Mouse (Mus musculus): Measurements from ENCODE around the gene Spats2. TPM values are rescaled to one million over a fixed set of nuclear protein-coding genes. Genes with fewer than 3 reads are reported as not detected.
"Not testable (repeated sequence)": the region's sequence is repeated elsewhere in the genome, so short reads cannot be mapped to it uniquely, and the experiment has no call there.

Gene Spats2
- 37.8 and 38.9 TPM in 2 replicates for polyA plus RNA-seq (2015; fragmentation: Nextera tagmentation; extraction: Ambion mirVana)

- peak within 1 kb of the TSS; percentile 96 for H3K27ac ChIP-seq
- no peaks in the 10 kb centered on the region for H3K27me3 ChIP-seq
- H3K36me3 ChIP-seq, result no peaks in the 10 kb centered on the region
- ATAC-seq (ENCODE audit: borderline replicate concordance, extremely low read depth, low FRiP score, low TSS enrichment), result no peak
- peaks cover 33% of the 10 kb centered on the region for H3K4me1 ChIP-seq
- peak within 1 kb of the TSS; percentile 82 for H3K4me2 ChIP-seq
- H3K9me3 ChIP-seq, result no peaks in the 10 kb centered on the region
- H3K9ac ChIP-seq, result peak within 1 kb of the TSS; percentile 93
- WGBS, result under 1% methylated on average over 12 of the region's 12 CpGs
- peak within 1 kb of the TSS; percentile 90 for H3K4me3 ChIP-seq
These were observed at the start of gene Spats2 for GRCm38 (mm10) chr15:99125711-99126080. Spats2 (plus strand) TSS chr15:99125916.

GRCm38 (mm10) chr15:99076011-99076410 is 49.7 kb upstream of the Spats2 start:
- H3K4me3 ChIP-seq, result peak overlapping the region; percentile 61
- peak overlapping the region; percentile 82 for H3K4me2 ChIP-seq
- not testable (repeated sequence) for H3K9ac ChIP-seq; H3K9me3 ChIP-seq; H3K27ac ChIP-seq; ATAC-seq (ENCODE audit: borderline replicate concordance, extremely low read depth, low FRiP score, low TSS enrichment); H3K27me3 ChIP-seq
- peaks cover 33% of the 10 kb centered on the region for H3K36me3 ChIP-seq
- H3K4me1 ChIP-seq, result peaks cover 27% of the 10 kb centered on the region
- 93% methylated on average over 3 of the region's 3 CpGs for WGBS

GRCm38 (mm10) chr15:99078181-99078910 is 47.4 kb upstream of the Spats2 start:
- ATAC-seq (ENCODE audit: borderline replicate concordance, extremely low read depth, low FRiP score, low TSS enrichment), result no peak
- H3K27ac ChIP-seq, result no peak overlapping the region
- no peak overlapping the region for H3K4me3 ChIP-seq
- H3K36me3 ChIP-seq, result peaks cover 56% of the 10 kb centered on the region
- WGBS, result 69% methylated on average over 15 of the region's 15 CpGs
- no peaks in the 10 kb centered on the region for H3K9me3 ChIP-seq
- no peaks in the 10 kb centered on the region for H3K27me3 ChIP-seq
- no peak overlapping the region for H3K4me2 ChIP-seq
- H3K9ac ChIP-seq, result no peak overlapping the region
- H3K4me1 ChIP-seq, result peaks cover 27% of the 10 kb centered on the region

GRCm38 (mm10) chr15:99079804-99080203 is 45.9 kb upstream of the Spats2 start:
- peaks cover 56% of the 10 kb centered on the region for H3K36me3 ChIP-seq
- H3K27ac ChIP-seq, result no peak overlapping the region
- H3K4me1 ChIP-seq, result peaks cover 30% of the 10 kb centered on the region
- H3K4me2 ChIP-seq, result no peak overlapping the region
- no peak overlapping the region for H3K4me3 ChIP-seq
- H3K9me3 ChIP-seq, result no peaks in the 10 kb centered on the region
- peaks cover 12% of the 10 kb centered on the region for H3K27me3 ChIP-seq
- H3K9ac ChIP-seq, result no peak overlapping the region
- WGBS, result 66% methylated on average over 3 of the region's 3 CpGs
- no peak for ATAC-seq (ENCODE audit: borderline replicate concordance, extremely low read depth, low FRiP score, low TSS enrichment)

DNA sequence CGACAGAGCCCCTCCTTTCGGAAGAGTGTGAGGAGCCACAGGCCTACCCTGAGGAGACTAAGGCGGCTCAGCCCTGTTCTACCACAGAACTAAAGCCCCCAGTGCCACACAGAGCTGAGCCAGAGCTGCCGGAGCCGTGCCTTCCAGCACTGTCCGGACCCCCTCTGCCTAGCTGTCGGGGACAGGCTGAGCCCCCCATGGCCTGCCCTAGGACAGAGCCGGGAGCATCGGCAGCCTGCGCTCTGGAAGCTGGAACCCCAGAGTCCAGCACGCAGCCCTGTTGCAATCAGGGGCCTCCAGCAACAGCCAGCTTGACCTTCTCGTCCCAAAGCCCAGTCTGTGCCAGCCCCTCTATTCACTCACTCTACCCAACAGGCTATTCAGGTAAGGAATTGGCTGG is 43.4 kb upstream of the Spats2 start:
- Histone ChIP-seq H3K4me2 (no peak overlapping the region), H3K4me3 (no peak overlapping the region), H3K9me3 (no peaks in the 10 kb centered on the region), H3K27ac (no peak overlapping the region), H3K4me1 (peaks cover 11% of the 10 kb centered on the region), H3K36me3 (peaks cover 46% of the 10 kb centered on the region), H3K9ac (no peak overlapping the region), H3K27me3 (peaks cover 37% of the 10 kb centered on the region)
- no peak; the same call in 1 of the 2 replicates for ATAC-seq (ENCODE audit: borderline replicate concordance, extremely low read depth, low FRiP score, low TSS enrichment)
- WGBS, result 96% methylated on average over 12 of the region's 12 CpGs

DNA sequence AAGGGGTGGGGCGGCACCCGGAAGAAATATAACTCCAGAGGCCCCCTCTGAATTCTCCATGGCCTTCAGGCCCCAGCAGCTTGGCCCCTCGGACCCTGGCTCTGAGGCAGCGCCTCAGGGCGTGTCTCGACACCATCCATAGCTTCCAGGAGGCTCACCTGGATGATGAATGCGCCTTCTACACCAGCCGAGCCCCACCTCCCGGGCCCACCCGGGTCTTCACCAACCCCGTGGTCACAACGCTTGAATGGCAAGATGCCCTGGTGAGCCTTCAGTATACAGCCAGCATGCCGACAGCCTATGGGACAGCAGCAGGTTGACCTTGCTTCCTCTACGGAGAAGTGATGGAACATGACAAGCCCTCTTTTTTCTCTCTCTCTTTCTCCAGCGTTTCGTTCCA is 42.9 kb upstream of the Spats2 start:
- WGBS, result 87% methylated on average over 16 of the region's 16 CpGs
- Histone ChIP-seq H3K9me3 (no peaks in the 10 kb centered on the region), H3K4me3 (no peak overlapping the region), H3K4me1 (peaks cover 10% of the 10 kb centered on the region; the same call in 1 of the 2 replicates), H3K36me3 (peaks cover 42% of the 10 kb centered on the region), H3K27me3 (peaks cover 42% of the 10 kb centered on the region), H3K27ac (no peak overlapping the region), H3K4me2 (no peak overlapping the region), H3K9ac (no peak overlapping the region)
- no peak for ATAC-seq (ENCODE audit: borderline replicate concordance, extremely low read depth, low FRiP score, low TSS enrichment)

GRCm38 (mm10) chr15:99083258-99083657 is 42.5 kb upstream of the Spats2 start:
- Histone ChIP-seq H3K27me3 (peaks cover 47% of the 10 kb centered on the region), H3K4me1 (peaks cover 14% of the 10 kb centered on the region; the same call in 1 of the 2 replicates), H3K9ac (no peak overlapping the region), H3K36me3 (peaks cover 38% of the 10 kb centered on the region), H3K9me3 (no peaks in the 10 kb centered on the region), H3K27ac (no peak overlapping the region), H3K4me3 (no peak overlapping the region), H3K4me2 (no peak overlapping the region)
- no peak for ATAC-seq (ENCODE audit: borderline replicate concordance, extremely low read depth, low FRiP score, low TSS enrichment)
- WGBS, result 67% methylated on average over 9 of the region's 9 CpGs

GRCm38 (mm10) chr15:99083867-99084557 is 41.7 kb upstream of the Spats2 start:
- Histone ChIP-seq H3K27me3 (peaks cover 54% of the 10 kb centered on the region), H3K9ac (no peak overlapping the region), H3K4me3 (no peak overlapping the region), H3K9me3 (no peaks in the 10 kb centered on the region), H3K4me2 (peak overlapping the region; percentile 2; the same call in 1 of the 2 replicates), H3K4me1 (peaks cover 18% of the 10 kb centered on the region), H3K27ac (no peak overlapping the region), H3K36me3 (peaks cover 31% of the 10 kb centered on the region)
- WGBS, result 9% methylated on average over 11 of the region's 11 CpGs
- no peak for ATAC-seq (ENCODE audit: borderline replicate concordance, extremely low read depth, low FRiP score, low TSS enrichment)

DNA sequence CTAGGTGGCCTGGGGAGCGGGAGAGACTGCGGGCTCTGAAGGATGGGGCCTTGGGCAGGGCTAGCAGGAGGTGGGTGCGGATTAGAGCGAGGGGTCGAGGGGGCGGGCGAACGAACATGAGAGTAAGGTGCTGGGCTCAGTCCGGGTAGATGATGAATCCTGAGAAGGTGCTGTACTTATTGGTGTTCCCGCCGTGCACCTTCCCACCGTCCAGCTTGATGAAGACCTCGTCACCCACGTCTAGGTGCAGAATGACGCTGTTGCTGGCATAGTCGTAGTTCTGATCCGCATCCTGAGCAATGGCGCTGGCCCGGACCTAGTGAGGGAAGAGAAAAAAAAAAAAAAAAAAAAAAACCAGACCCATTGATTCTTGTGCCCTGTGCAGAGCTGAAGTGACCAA is 41.1 kb upstream of the Spats2 start:
- ATAC-seq (ENCODE audit: borderline replicate concordance, extremely low read depth, low FRiP score, low TSS enrichment), result no peak
- H3K27me3 ChIP-seq, result peaks cover 60% of the 10 kb centered on the region
- peak overlapping the region; percentile 2; the same call in 1 of the 2 replicates for H3K4me2 ChIP-seq
- H3K27ac ChIP-seq, result no peak overlapping the region
- 13% methylated on average over 19 of the region's 19 CpGs for WGBS
- H3K4me1 ChIP-seq, result peaks cover 18% of the 10 kb centered on the region
- peaks cover 31% of the 10 kb centered on the region for H3K36me3 ChIP-seq
- H3K9ac ChIP-seq, result no peak overlapping the region
- no peak overlapping the region for H3K4me3 ChIP-seq
- H3K9me3 ChIP-seq, result no peaks in the 10 kb centered on the region

DNA sequence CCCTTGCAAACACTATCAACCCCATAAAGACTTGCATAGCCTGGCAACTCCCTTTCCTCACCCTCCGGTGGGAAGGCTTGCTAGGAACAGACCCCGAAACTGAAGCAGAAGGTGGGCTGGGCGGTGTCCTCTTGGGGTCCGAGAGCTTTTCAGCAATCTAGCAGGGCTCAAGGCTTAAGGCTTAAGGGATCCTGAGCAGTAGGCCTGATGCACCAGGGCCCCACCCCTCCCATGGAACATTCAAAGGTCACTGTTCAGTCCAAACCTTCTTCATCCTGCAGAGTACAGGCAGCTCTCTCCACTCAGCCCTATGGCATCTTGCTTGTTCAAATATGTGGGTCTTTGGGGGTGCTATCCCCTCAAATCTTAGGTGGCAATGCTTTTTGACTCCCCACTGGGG is 39.7 kb upstream of the Spats2 start:
- H3K4me2 ChIP-seq, result no peak overlapping the region
- no peak for ATAC-seq (ENCODE audit: borderline replicate concordance, extremely low read depth, low FRiP score, low TSS enrichment)
- H3K36me3 ChIP-seq, result peaks cover 23% of the 10 kb centered on the region
- no peaks in the 10 kb centered on the region for H3K9me3 ChIP-seq
- no peak overlapping the region for H3K27ac ChIP-seq
- H3K4me1 ChIP-seq, result peaks cover 18% of the 10 kb centered on the region
- H3K4me3 ChIP-seq, result no peak overlapping the region
- H3K9ac ChIP-seq, result no peak overlapping the region
- peaks cover 74% of the 10 kb centered on the region for H3K27me3 ChIP-seq
- 80% methylated on average over 4 of the region's 4 CpGs for WGBS

DNA sequence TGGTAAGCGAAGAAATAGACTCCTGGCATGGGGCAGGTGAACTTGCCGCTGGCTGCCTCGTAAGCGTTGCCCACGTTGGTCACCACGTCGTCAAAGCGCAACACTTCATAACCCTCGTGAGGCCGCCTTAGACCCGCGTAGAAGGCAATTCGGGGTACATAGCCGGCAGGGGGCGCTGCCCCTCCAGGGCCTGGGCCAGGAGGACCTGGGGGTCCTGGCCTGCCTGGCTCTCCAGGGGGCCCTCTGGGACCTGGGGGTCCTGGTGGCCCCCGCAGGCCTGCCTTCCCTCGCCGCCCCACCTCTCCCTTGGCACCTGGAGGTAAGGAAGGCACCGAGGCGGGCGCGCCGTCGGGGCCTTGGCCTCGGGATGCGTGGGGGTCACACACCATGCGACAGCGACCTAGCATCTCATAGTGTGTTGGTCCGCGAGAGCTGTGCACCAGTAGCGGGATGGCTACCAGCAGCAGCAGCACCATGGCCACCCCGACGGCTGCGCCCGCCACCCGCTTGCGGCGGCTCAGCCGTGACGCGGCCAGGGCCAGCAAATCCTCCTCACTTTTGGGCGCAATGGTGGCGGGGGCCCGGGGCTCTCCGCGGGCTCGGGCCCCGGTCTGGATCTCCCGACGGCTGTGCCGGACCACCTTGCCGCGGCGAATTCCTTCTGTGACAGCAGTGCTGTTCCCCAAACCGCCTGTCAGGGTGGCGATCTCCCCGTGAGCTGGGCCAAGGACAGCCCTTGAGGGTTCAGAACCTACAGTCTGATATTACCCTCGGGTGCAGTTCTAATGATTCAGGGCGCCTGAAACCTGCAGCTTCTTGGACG is 38.3 kb upstream of the Spats2 start, which contains the start of gene C1ql4:
TSS of gene C1ql4 (minus strand) at position 565 of the 823 bp plus-strand sequence.
- no peak within 1 kb of the TSS for H3K9ac ChIP-seq
- ATAC-seq (ENCODE audit: borderline replicate concordance, extremely low read depth, low FRiP score, low TSS enrichment), result no peak
- peaks cover 89% of the 10 kb centered on the region for H3K27me3 ChIP-seq
- H3K9me3 ChIP-seq, result no peaks in the 10 kb centered on the region
- H3K4me2 ChIP-seq, result peak within 1 kb of the TSS; percentile 44
- H3K4me1 ChIP-seq, result peaks cover 18% of the 10 kb centered on the region
- no peak within 1 kb of the TSS for H3K27ac ChIP-seq
- 8% methylated on average over 54 of the region's 60 CpGs for WGBS
- peaks cover 8% of the 10 kb centered on the region for H3K36me3 ChIP-seq
- peak within 1 kb of the TSS; percentile 22 for H3K4me3 ChIP-seq

Data from lung, embryonic 15.5 days (tissue).